Mouse (Mus musculus) heart, adult 10 weeks (tissue): ENCODE measurements around the gene Hnrnpd. TPM values are rescaled to one million over a fixed set of nuclear protein-coding genes. Genes with fewer than 3 reads are reported as not detected.

Experiments used
- polyA plus RNA-seq: library from polyadenylated mRNA; stranded (reverse); fragments of 350-450 nt; fragmentation: Illumina TruSeq; extraction: RNeasy Lipid Tissue Mini Kit (QIAGEN cat#74804); gene quantifications from one replicate; pipeline ENCODE4 v1.2.3, GENCODE M21; 2014; ENCODE audit warnings: low read depth, low replicate concordance

Gene Hnrnpd
- polyA plus RNA-seq, result 108 TPM

DNA sequence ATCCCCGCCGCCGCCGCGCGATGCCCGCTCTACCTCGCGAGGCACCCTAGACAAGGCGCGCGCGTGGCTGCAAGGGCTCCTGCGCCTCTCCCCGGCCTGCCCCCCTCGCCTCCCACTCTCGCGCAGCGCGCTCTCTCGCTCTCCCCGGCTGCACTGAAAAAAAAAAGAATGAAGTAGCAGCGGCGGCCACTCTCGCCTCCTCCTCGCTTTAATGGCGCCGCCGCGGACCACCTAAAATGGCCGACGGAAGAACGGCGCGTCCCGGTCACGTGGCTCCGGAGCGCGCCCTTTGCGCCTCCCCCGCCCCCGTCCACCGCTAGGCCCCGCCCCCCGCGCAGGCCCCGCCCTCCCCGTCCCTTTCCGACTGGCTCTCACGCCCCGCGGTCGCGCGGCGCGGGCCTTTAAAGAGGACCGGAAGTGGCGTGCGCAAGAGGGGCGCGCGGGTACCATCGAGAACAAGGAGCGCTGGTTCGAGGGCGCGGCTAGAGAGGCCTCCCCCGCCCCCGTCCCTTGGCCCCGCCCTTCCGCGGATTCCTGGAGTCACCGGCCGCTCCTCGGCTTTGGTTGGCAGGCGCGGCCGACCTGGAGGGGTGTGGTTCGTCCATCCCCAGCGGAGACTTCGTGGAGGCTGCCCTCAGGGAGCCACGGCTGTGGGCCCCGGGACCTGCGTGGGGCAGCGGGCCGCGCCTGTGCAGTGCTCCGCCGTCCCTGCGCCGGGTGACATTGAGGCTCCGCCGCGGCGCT lies at the start of gene Hnrnpd, which contains the start of gene 4930524J08Rik:
Gene Hnrnpd, minus strand, starts transcription at position 240 of the 744 bp plus-strand sequence.
Gene 4930524J08Rik, plus strand, starts transcription at position 363 of the 744 bp plus-strand sequence.

DNA sequence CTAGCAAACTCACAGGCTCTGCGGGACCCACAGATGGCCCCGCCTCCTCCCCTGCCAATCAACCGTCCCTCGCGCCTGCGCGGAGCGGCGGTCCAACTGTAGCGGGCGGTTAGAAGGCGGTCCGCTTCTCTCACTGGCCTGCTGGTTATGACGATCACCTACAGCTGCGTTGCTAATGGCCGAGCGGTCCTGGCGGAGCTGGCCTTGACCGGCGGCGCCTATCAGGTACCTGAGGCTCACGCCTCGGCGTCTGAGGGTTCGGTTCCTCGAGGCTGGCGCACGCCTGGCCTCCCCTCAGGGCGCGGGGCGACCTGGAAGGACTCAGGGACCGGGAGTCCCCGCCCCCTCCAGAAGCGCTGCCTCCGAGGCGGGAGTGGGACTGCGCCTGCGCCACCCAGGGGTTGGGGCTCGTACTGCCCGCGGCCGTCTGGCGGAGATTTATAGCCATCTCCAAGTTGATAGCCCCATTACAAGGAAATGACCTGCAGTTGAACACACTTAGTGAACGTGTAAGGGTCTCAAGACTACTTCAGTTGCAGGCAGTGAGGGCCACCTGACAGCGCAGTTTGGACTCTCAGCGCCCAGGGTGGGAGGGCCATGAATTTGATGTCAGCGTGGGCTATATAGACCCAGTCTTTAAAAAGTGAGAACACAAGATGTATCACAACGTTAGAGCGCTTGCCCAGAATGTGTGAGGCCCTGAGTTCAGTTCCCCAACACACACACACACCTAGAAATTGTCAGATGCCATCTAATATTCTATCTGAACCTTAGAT lies 72.4 kb downstream of the Hnrnpd start, which contains the start of gene Vamp9:
Gene Vamp9, plus strand, starts transcription at position 74 of the 776 bp plus-strand sequence.

Other genes starting within 250 kb of the Hnrnpd start
- 8.5 TPM for gene Rasgef1b, start 249.9 kb downstream of the Hnrnpd start, polyA plus RNA-seq
- gene Vamp9, start 72.7 kb downstream of the Hnrnpd start, polyA plus RNA-seq, result not detected
- gene 4930524J08Rik, start 123 bp upstream of the Hnrnpd start, polyA plus RNA-seq, result not detected
- gene Hnrnpdl, start 60.7 kb upstream of the Hnrnpd start, polyA plus RNA-seq, result 122 TPM
- 8.4 TPM for gene Enoph1, start 61.0 kb upstream of the Hnrnpd start, polyA plus RNA-seq
- gene Tmem150c, start 180.9 kb upstream of the Hnrnpd start, polyA plus RNA-seq, result 3.8 TPM